Mouse (Mus musculus) G1E (cell line): Measurements from ENCODE around the gene Mrpl57. TPM values are rescaled to one million over a fixed set of nuclear protein-coding genes. Genes with fewer than 3 reads are reported as not detected.
"Not testable (repeated sequence)": the region's sequence is repeated elsewhere in the genome, so short reads cannot be mapped to it uniquely, and the experiment has no call there.

ENCODE experiments used
- ATAC-seq: 2 replicates; pipeline ENCODE4 v1.8.0; 2016; ENCODE audit warnings: mild to moderate bottlenecking; ENCODE audit not compliant: insufficient number of reproducible peaks, poor library complexity, low FRiP score, severe bottlenecking; ENCODE audit errors: extremely low read depth
- DNase-seq: peaks from one replicate; pipeline ENCODE4 v3.0.0; 2012; ENCODE audit warnings: low spot score
- H3K27me3 ChIP-seq: 2 replicates; pipeline ENCODE4 v1.6.1; 2012; ENCODE audit warnings: mild to moderate bottlenecking, low read length, inconsistent platforms; ENCODE audit not compliant: insufficient read depth
- H3K36me3 ChIP-seq: replicated peaks from 2 replicates; pipeline ENCODE3; 2012; ENCODE audit warnings: mild to moderate bottlenecking, inconsistent platforms
- H3K4me1 ChIP-seq: 2 replicates; pipeline ENCODE4 v1.6.1; 2012; ENCODE audit warnings: low read depth, low read length, inconsistent platforms, mixed read lengths; ENCODE audit not compliant: insufficient read depth
- H3K4me3 ChIP-seq: 2 replicates; pipeline ENCODE4 v1.5.1; 2012; ENCODE audit warnings: low read depth, mild to moderate bottlenecking, inconsistent platforms, low read length, moderate library complexity, mixed read lengths
- H3K9me3 ChIP-seq: replicated peaks from 2 replicates; pipeline ENCODE4 v1.6.1; 2012; ENCODE audit warnings: inconsistent platforms
- CTCF ChIP-seq: IDR thresholded peaks from 2 replicates; pipeline ENCODE4 v1.5.1; 2012; ENCODE audit warnings: low read depth, low read length, inconsistent platforms, mixed read lengths
- GATA1 ChIP-seq: IDR thresholded peaks from 2 replicates; pipeline ENCODE4 v1.6.1; 2012; ENCODE audit warnings: borderline replicate concordance, low read length, inconsistent platforms, mixed read lengths
- GATA2 ChIP-seq: IDR thresholded peaks from 2 replicates; pipeline ENCODE4 v1.6.1; 2012; ENCODE audit warnings: low read depth, low read length, inconsistent platforms, borderline replicate concordance
- POLR2AphosphoS5 ChIP-seq: IDR thresholded peaks from 2 replicates; pipeline ENCODE4 v1.6.1; 2012; ENCODE audit warnings: low read depth, low read length, inconsistent platforms; ENCODE audit not compliant: insufficient replicate concordance
- TAL1 ChIP-seq: conservative IDR thresholded peaks from 2 replicates; pipeline ENCODE4 v1.6.1; 2012; ENCODE audit warnings: low read depth, low read length, inconsistent platforms, mixed read lengths
- polyA plus RNA-seq: library from polyadenylated mRNA; stranded (reverse); fragments of >175 nt; gene quantifications from 2 replicates; pipeline ENCODE4 v1.2.3, GENCODE M21; 2012
- total RNA-seq, 2 experiments: library from RNA; stranded (forward) in 1 of 2; stranded (reverse) in 1 of 2; fragments of 200-1000 nt in 1 of 2; fragments of >200 nt in 1 of 2; fragmentation: Nextera tagmentation in 1 of 2; gene quantifications; 2 replicates each; pipeline ENCODE4 v1.2.3; 2014 to 2017

Mrpl57 gene
- total and polyA plus RNA-seq, 3 experiments: 87.8 to 282 (median 125) TPM

GRCm38 (mm10) chr14:57827284-57827683 is 1.2 kb downstream of the Mrpl57 start:
- Histone ChIP-seq H3K27me3 (no peaks in the 10 kb centered on the region), H3K4me1 (peaks cover 24% of the 10 kb centered on the region), H3K4me3 (peak overlapping the region; percentile 94), H3K36me3 (peaks cover 46% of the 10 kb centered on the region), H3K9me3 (no peaks in the 10 kb centered on the region)
- no peak for TF ChIP-seq GATA1
- TF ChIP-seq POLR2AphosphoS5: no peak
- TF ChIP-seq TAL1: no peak
- TF ChIP-seq CTCF: no peak
- no peak for TF ChIP-seq GATA2
- DNase-seq (no peak), ATAC-seq (0 out of 2 replicates have a peak, but pooled peaks have one; percentile 7)

GRCm38 (mm10) chr14:57833526-57833925 is 7.5 kb downstream of the Mrpl57 start:
- H3K27me3 ChIP-seq: no peaks in the 10 kb centered on the region
- no peaks in the 10 kb centered on the region for H3K4me1 ChIP-seq
- TF ChIP-seq GATA2: no peak
- TF ChIP-seq TAL1: no peak
- TF ChIP-seq CTCF: no peak
- TF ChIP-seq GATA1: no peak
- H3K9me3 ChIP-seq: no peaks in the 10 kb centered on the region
- ATAC-seq: no peak
- no peak overlapping the region for H3K4me3 ChIP-seq
- peaks cover 57% of the 10 kb centered on the region for H3K36me3 ChIP-seq
- no peak for DNase-seq

- Histone ChIP-seq H3K27me3 (no peaks in the 10 kb centered on the region), H3K36me3 (peaks cover 56% of the 10 kb centered on the region), H3K4me3 (no peak overlapping the region), H3K9me3 (no peaks in the 10 kb centered on the region), H3K4me1 (no peaks in the 10 kb centered on the region)
- ATAC-seq (no peak), DNase-seq (no peak)
- TF ChIP-seq CTCF: no peak
Observed at GRCm38 (mm10) chr14:57835157-57835556, 9.1 kb downstream of the Mrpl57 start.

- TF ChIP-seq GATA1 (no peak), TAL1 (no peak), POLR2AphosphoS5 (no peak)
- no peak for ATAC-seq
- H3K27me3 ChIP-seq: no peaks in the 10 kb centered on the region
Observed at GRCm38 (mm10) chr14:57844535-57844934, 18.5 kb downstream of the Mrpl57 start.

GRCm38 (mm10) chr14:57848061-57848460 is 22.0 kb downstream of the Mrpl57 start:
- H3K36me3 ChIP-seq: peaks cover 43% of the 10 kb centered on the region
- not testable (repeated sequence) for ATAC-seq, H3K9me3 ChIP-seq, H3K27me3 ChIP-seq, H3K4me1 ChIP-seq, DNase-seq, H3K4me3 ChIP-seq

More at GRCm38 (mm10) chr14:57844535-57844934, 18.5 kb downstream of the Mrpl57 start:
- Histone ChIP-seq H3K9me3 (no peaks in the 10 kb centered on the region), H3K4me3 (no peak overlapping the region), H3K36me3 (peaks cover 50% of the 10 kb centered on the region), H3K4me1 (no peaks in the 10 kb centered on the region)
- no peak for DNase-seq

GRCm38 (mm10) chr14:57848646-57849045 is 22.6 kb downstream of the Mrpl57 start:
- no peaks in the 10 kb centered on the region for H3K9me3 ChIP-seq
- H3K36me3 ChIP-seq: peaks cover 45% of the 10 kb centered on the region
- peaks cover 6% of the 10 kb centered on the region for H3K4me1 ChIP-seq
- no peak for TF ChIP-seq TAL1
- no peak for TF ChIP-seq POLR2AphosphoS5
- no peak for TF ChIP-seq GATA2
- no peak for TF ChIP-seq CTCF
- no peak for TF ChIP-seq GATA1
- ATAC-seq (no peak), DNase-seq (no peak)
- H3K27me3 ChIP-seq: no peaks in the 10 kb centered on the region
- no peak overlapping the region for H3K4me3 ChIP-seq

- TF ChIP-seq CTCF: no peak
- TF ChIP-seq GATA2: no peak
- no peak for TF ChIP-seq POLR2AphosphoS5
- TF ChIP-seq TAL1: no peak
- no peak for TF ChIP-seq GATA1
- Histone ChIP-seq H3K27me3 (no peaks in the 10 kb centered on the region), H3K36me3 (peaks cover 36% of the 10 kb centered on the region), H3K4me1 (peaks cover 6% of the 10 kb centered on the region), H3K4me3 (no peak overlapping the region), H3K9me3 (no peaks in the 10 kb centered on the region)
- ATAC-seq (peak; percentile 68), DNase-seq (peak; percentile 19)
Observed at GRCm38 (mm10) chr14:57850330-57850729, 24.3 kb downstream of the Mrpl57 start.
